Mouse (Mus musculus) kidney, postnatal 0 days (tissue): ENCODE results near the gene Cyp4f16. TPM values are rescaled to one million over a fixed set of nuclear protein-coding genes. Genes with fewer than 3 reads are reported as not detected.

Experiments
- ATAC-seq: fragments of 200-750 bp; cut with Nextera tagmentation; replicated peaks from 2 replicates; pipeline ENCODE4 v1.8.0; 2017; ENCODE audit warnings: low read depth, moderate number of reproducible peaks, moderate TSS enrichment, moderate library complexity; ENCODE audit not compliant: low FRiP score
- DNase-seq: peaks from one replicate; pipeline ENCODE4 v3.0.0-alpha.2; 2016; ENCODE audit warnings: low spot score
- H3K27ac ChIP-seq: fragments of 300-500 bp; sonication (generic); 2 replicates; pipeline ENCODE4 v1.5.1; 2014; ENCODE audit warnings: mild to moderate bottlenecking
- H3K27me3 ChIP-seq: fragments of 300-500 bp; sonication (generic); 2 replicates; pipeline ENCODE4 v1.6.1; 2014; ENCODE audit warnings: low read length, mixed read lengths; ENCODE audit not compliant: insufficient read depth
- H3K36me3 ChIP-seq: fragments of 300-500 bp; sonication (generic); 2 replicates; pipeline ENCODE4 v1.6.1; 2014; ENCODE audit warnings: low read length, mixed read lengths; ENCODE audit not compliant: insufficient read depth
- H3K4me1 ChIP-seq: fragments of 300-500 bp; sonication (generic); replicated peaks from 2 replicates; pipeline ENCODE4 v1.6.1; 2014; ENCODE audit warnings: antibody characterized with exemption, low read length, mixed read lengths; ENCODE audit not compliant: insufficient read depth
- H3K4me2 ChIP-seq: fragments of 300-500 bp; sonication (generic); 2 replicates; pipeline ENCODE4 v1.6.1; 2014; ENCODE audit warnings: mild to moderate bottlenecking, low read length, moderate library complexity, mixed read lengths
- H3K4me3 ChIP-seq: fragments of 300-500 bp; sonication (generic); replicated peaks from 2 replicates; pipeline ENCODE4 v1.5.1; 2014; ENCODE audit warnings: low read depth, low read length
- H3K9ac ChIP-seq: fragments of 300-500 bp; sonication (generic); 2 replicates; pipeline ENCODE4 v1.6.1; 2014; ENCODE audit warnings: low read depth, low read length
- H3K9me3 ChIP-seq: fragments of 300-500 bp; sonication (generic); replicated peaks from 2 replicates; pipeline ENCODE4 v1.6.1; 2016; ENCODE audit warnings: low read length, inconsistent platforms, mixed read lengths
- CTCF ChIP-seq: IDR thresholded peaks from 2 replicates; pipeline ENCODE4 v1.5.1; 2016; ENCODE audit warnings: antibody characterized with exemption, low read depth, mild to moderate bottlenecking, moderate library complexity
- WGBS: fragments of 180-500 bp; shearing (Covaris S2); extraction: QIAGEN DNeasy Blood & Tissue Kit; methylation state at CpG from one replicate; pipeline ENCODE4 v1.1.7; 2014; 5-methylcytosine and 5-hydroxymethylcytosine counted together
- polyA plus RNA-seq: library from polyadenylated mRNA; unstranded; fragments of >200 nt; fragmentation: Nextera tagmentation; extraction: Ambion mirVana; gene quantifications from 2 replicates; pipeline ENCODE4 v1.2.1, GENCODE M21; 2015

Cyp4f16 gene
- polyA plus RNA-seq, 1 experiment from 2014 or later: 25.4 TPM

DNA sequence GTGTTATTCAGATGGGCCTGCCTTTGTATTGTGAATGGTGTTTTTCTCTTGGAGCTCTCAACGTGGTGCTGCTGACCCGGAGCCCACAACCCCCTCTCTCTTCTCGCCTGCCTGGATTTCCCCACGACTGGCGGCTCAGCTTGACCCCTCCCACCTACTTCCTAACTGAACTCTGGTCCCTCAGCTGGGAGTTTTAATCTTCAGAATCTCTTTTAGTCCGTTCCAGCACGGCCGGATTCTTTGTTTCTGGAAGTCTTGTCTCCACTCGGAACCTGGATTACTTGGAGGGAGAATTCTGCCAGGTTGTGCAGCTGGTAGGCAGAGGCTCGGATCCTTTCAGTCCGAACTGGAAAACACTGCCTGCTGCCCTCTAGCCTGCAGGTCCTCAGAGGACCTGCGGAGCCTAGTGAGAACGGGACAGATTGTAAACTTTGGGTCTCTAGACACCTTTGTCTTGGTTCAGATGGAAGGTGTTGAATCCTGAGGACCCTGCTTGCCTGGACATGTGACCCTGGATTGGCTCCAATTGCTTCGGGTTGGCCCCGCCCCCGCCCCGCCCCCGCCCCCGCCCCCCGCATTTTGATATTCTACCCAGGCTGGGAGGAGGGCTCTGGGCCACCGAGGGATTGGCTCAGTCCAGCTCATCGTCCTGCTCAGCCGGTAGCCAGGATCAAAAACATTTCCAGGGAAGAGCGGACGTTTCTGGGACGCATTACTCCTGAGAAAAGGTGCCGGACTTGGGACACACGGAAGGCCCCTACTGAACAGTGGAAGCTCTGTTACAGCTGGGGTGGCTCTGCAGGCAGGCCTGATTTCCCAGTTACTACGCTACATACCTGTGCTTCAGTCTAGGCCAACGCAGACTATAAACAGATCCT is 30.3 kb upstream of the Cyp4f16 start, which contains the start of gene Cyp4f17:
Gene Cyp4f17 (plus strand): TSS at position 200 of the 878 bp plus-strand sequence.
- no peaks in the 10 kb centered on the region for H3K27me3 ChIP-seq
- H3K27ac ChIP-seq: peak within 1 kb of the TSS; percentile 80
- ATAC-seq (peak; percentile 90), DNase-seq (peak; percentile 78)
- no peaks in the 10 kb centered on the region for H3K9me3 ChIP-seq
- peak within 1 kb of the TSS; percentile 63 for H3K9ac ChIP-seq
- H3K4me2 ChIP-seq: peak within 1 kb of the TSS; percentile 77
- no peak for TF ChIP-seq CTCF
- H3K36me3 ChIP-seq: 0 out of 2 replicates have a peak, but pooled peaks cover 5% of the 10 kb centered on the region
- peaks cover 8% of the 10 kb centered on the region; the same call in 1 of the 2 replicates for H3K4me1 ChIP-seq
- under 1% methylated on average over 30 of the region's 30 CpGs for WGBS
- peak within 1 kb of the TSS; percentile 42 for H3K4me3 ChIP-seq

DNA sequence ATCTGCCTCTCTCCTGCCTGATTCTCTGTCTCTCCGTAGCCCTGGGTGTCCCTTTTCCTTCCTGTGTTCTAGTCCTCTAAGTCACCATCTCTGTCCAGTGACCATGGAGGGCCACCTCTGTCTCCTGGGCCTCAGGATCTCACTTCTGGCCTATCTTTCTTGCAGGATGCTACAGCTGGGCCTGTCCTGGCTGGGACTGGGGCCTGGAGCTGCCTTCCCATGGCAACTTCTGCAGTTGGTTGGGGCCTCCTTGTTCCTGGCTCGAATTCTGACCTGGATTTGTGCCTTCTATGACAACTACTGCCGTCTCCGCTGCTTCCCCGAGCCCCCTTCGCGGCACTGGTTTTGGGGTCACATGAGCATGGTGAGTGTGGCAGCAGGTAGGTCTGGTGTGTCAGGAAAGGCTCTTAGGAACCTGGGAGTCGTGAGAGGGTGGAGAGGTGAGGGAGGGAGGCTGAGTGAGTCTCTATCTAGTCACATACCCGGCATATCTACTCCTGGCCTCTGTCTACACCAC is 29.6 kb upstream of the Cyp4f16 start:
- no peak for DNase-seq
- Histone ChIP-seq H3K4me3 (peak overlapping the region; percentile 42), H3K9ac (peak overlapping the region; percentile 63), H3K9me3 (no peaks in the 10 kb centered on the region), H3K4me2 (peak overlapping the region; percentile 77), H3K27me3 (no peaks in the 10 kb centered on the region), H3K36me3 (0 out of 2 replicates have a peak, but pooled peaks cover 5% of the 10 kb centered on the region), H3K27ac (peak overlapping the region; percentile 67), H3K4me1 (peaks cover 8% of the 10 kb centered on the region; the same call in 1 of the 2 replicates)
- no peak for TF ChIP-seq CTCF
- peak; percentile 33 for ATAC-seq
- 30% methylated on average over 9 of the region's 9 CpGs for WGBS

DNA sequence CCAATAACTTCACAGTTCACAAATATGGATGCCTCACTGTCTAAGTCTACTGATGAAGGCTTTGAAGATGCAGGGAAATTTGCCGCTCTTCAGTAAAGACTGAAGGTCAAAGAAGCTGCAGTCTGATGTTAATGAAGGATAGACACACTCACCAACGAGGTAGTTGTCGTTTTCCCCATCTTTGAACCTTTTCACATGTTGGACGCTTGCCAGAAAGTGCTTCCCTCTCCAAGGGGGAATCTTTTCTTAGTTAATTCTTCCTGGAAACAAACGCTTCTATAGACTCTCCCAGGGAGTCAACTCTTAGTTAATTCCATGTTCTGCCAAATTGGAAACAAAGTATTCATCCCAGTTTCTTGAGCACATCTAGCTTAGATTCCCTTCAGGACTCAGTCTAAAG is 20.2 kb upstream of the Cyp4f16 start:
- DNase-seq: no peak
- no peak for TF ChIP-seq CTCF
- Histone ChIP-seq H3K4me3 (no peak overlapping the region), H3K27ac (no peak overlapping the region), H3K36me3 (0 out of 2 replicates have a peak, but pooled peaks cover 3% of the 10 kb centered on the region), H3K4me1 (no peaks in the 10 kb centered on the region), H3K4me2 (no peak overlapping the region), H3K27me3 (no peaks in the 10 kb centered on the region), H3K9ac (no peak overlapping the region), H3K9me3 (no peaks in the 10 kb centered on the region)
- no peak for ATAC-seq
- 78% methylated on average over 5 of the region's 5 CpGs for WGBS

DNA sequence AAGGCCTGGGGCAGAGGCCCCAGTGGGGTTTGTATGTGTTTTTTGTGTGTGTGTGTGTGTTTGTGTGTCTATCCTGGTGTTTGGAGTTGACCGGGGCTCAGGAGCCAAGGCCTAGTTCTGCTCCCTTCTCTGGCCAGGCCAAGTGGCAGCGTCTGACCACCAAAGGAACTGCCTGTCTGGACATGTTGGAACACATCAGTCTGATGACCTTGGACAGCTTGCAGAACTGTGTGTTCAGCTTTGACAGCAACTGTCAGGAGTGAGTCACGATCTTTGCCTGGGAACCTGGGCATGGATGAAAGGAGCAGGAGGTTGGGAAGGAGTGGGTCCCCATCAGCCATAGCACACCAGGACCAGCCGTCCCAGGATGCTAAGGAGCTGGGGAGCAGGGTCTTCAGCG is 14.4 kb upstream of the Cyp4f16 start:
- peaks cover 20% of the 10 kb centered on the region for H3K36me3 ChIP-seq
- H3K27ac ChIP-seq: no peak overlapping the region
- no peak for TF ChIP-seq CTCF
- H3K27me3 ChIP-seq: no peaks in the 10 kb centered on the region
- no peak overlapping the region for H3K9ac ChIP-seq
- no peaks in the 10 kb centered on the region for H3K4me1 ChIP-seq
- DNase-seq (no peak), ATAC-seq (no peak)
- WGBS: 92% methylated on average over 5 of the region's 5 CpGs
- no peaks in the 10 kb centered on the region for H3K9me3 ChIP-seq
- no peak overlapping the region for H3K4me2 ChIP-seq
- no peak overlapping the region for H3K4me3 ChIP-seq

DNA sequence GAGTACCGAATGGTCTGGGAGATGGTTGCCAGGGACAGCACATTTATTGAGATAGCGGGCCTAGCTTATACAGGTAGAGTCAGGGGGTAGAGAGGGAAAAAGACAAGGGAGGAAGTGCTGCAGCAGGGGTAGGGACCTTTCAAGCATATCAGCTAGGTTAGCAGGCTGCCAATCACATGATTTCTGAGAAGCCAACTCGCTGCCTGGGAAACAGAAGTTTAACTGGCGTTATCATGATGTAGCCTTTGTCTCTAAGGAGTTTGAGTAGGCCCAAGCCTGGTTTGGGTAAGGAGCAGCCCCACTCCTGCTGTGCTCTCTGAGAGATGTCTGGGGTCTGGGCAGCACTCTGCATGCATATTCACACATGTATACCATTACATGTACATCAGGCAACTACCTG is 14.0 kb upstream of the Cyp4f16 start:
- Histone ChIP-seq H3K27me3 (no peaks in the 10 kb centered on the region), H3K27ac (no peak overlapping the region), H3K9ac (no peak overlapping the region), H3K9me3 (no peaks in the 10 kb centered on the region), H3K4me2 (no peak overlapping the region), H3K36me3 (peaks cover 20% of the 10 kb centered on the region), H3K4me1 (no peaks in the 10 kb centered on the region), H3K4me3 (no peak overlapping the region)
- TF ChIP-seq CTCF: no peak
- DNase-seq (no peak), ATAC-seq (no peak)
- WGBS: 90% methylated on average over 4 of the region's 4 CpGs

DNA sequence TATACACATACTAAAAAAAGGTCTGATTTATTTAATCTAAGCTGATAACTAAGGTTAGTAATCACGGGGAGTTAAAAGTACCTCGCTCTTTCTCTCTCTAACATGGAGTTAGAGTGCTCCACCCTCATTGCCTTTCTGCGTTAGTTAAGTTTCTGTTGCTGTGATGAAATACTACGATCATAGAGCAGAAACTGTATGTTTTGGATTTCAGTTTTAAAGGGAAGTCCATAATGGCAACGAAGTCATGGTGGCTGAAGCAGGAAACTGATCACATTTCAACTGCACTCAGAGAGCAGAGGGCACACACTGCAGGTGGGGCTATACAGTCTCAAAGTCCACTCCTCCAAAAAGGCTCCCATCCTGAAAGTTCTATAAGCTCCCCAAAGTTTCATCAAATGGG is 13.5 kb upstream of the Cyp4f16 start:
- Histone ChIP-seq H3K36me3 (peaks cover 20% of the 10 kb centered on the region), H3K4me2 (no peak overlapping the region), H3K9ac (no peak overlapping the region), H3K27ac (no peak overlapping the region), H3K4me1 (no peaks in the 10 kb centered on the region), H3K27me3 (no peaks in the 10 kb centered on the region), H3K4me3 (no peak overlapping the region), H3K9me3 (no peaks in the 10 kb centered on the region)
- no peak for TF ChIP-seq CTCF
- 84% methylated on average over 5 of the region's 5 CpGs for WGBS
- ATAC-seq (no peak), DNase-seq (no peak)
